Mouse (Mus musculus): Measurements from ENCODE around the gene Rnf149. TPM values are rescaled to one million over a fixed set of nuclear protein-coding genes. Genes with fewer than 3 reads are reported as not detected.
A peak's percentile ranks its signal among the peaks of the same experiment; 100 is the strongest.

Gene Rnf149
- polyA plus RNA-seq, 1 experiment from 2014 or later, result 34.0 TPM

GRCm38 (mm10) chr1:39531036-39531435 lies 46.2 kb downstream of the Rnf149 start:
- 66% methylated on average over 4 of the region's 4 CpGs for WGBS
- Histone ChIP-seq H3K9ac (replicated peaks; ENCODE audit: low read depth, low read length) (no peak overlapping the region), H3K27me3 (ENCODE audit: control insufficient read depth, insufficient read depth, low read length) (no peaks in the 10 kb centered on the region), H3K4me2 (replicated peaks; ENCODE audit: low read depth, low read length) (no peak overlapping the region), H3K27ac (ENCODE audit: low read length) (no peak overlapping the region), H3K4me3 (ENCODE audit: low read depth, low read length) (no peak overlapping the region), H3K4me1 (ENCODE audit: control insufficient read depth, insufficient read depth, low read length) (peaks cover 5% of the 10 kb centered on the region; the same call in 1 of the 2 replicates), H3K36me3 (ENCODE audit: control insufficient read depth, insufficient read depth, low read length) (no peaks in the 10 kb centered on the region), H3K9me3 (ENCODE audit: control insufficient read depth, low read depth, low read length) (no peaks in the 10 kb centered on the region)
- ATAC-seq (ENCODE audit: insufficient number of reproducible peaks, insufficient read depth, low FRiP score, low read depth), result no peak

GRCm38 (mm10) chr1:39530258-39530943 lies 46.8 kb downstream of the Rnf149 start:
- peaks cover 5% of the 10 kb centered on the region; the same call in 1 of the 2 replicates for H3K4me1 ChIP-seq (ENCODE audit: control insufficient read depth, insufficient read depth, low read length)
- no peaks in the 10 kb centered on the region for H3K27me3 ChIP-seq (ENCODE audit: control insufficient read depth, insufficient read depth, low read length)
- H3K4me2 ChIP-seq (replicated peaks; ENCODE audit: low read depth, low read length), result no peak overlapping the region
- no peaks in the 10 kb centered on the region for H3K36me3 ChIP-seq (ENCODE audit: control insufficient read depth, insufficient read depth, low read length)
- no peak for ATAC-seq (ENCODE audit: insufficient number of reproducible peaks, insufficient read depth, low FRiP score, low read depth)
- H3K27ac ChIP-seq (ENCODE audit: low read length), result no peak overlapping the region
- no peak overlapping the region for H3K9ac ChIP-seq (replicated peaks; ENCODE audit: low read depth, low read length)
- H3K9me3 ChIP-seq (ENCODE audit: control insufficient read depth, low read depth, low read length), result no peaks in the 10 kb centered on the region
- H3K4me3 ChIP-seq (ENCODE audit: low read depth, low read length), result no peak overlapping the region
- 36% methylated on average over 13 of the region's 13 CpGs for WGBS

GRCm38 (mm10) chr1:39528319-39528718 lies 48.9 kb downstream of the Rnf149 start:
- no peaks in the 10 kb centered on the region for H3K27me3 ChIP-seq (ENCODE audit: control insufficient read depth, insufficient read depth, low read length)
- H3K4me1 ChIP-seq (ENCODE audit: control insufficient read depth, insufficient read depth, low read length), result no peaks in the 10 kb centered on the region
- no peaks in the 10 kb centered on the region for H3K36me3 ChIP-seq (ENCODE audit: control insufficient read depth, insufficient read depth, low read length)
- WGBS, result 76% methylated on average over 6 of the region's 6 CpGs
- H3K27ac ChIP-seq (ENCODE audit: low read length), result no peak overlapping the region
- no peaks in the 10 kb centered on the region for H3K9me3 ChIP-seq (ENCODE audit: control insufficient read depth, low read depth, low read length)
- no peak overlapping the region for H3K4me3 ChIP-seq (ENCODE audit: low read depth, low read length)
- ATAC-seq (ENCODE audit: insufficient number of reproducible peaks, insufficient read depth, low FRiP score, low read depth), result no peak
- no peak overlapping the region for H3K9ac ChIP-seq (replicated peaks; ENCODE audit: low read depth, low read length)
- H3K4me2 ChIP-seq (replicated peaks; ENCODE audit: low read depth, low read length), result no peak overlapping the region

GRCm38 (mm10) chr1:39527432-39527831 lies 49.8 kb downstream of the Rnf149 start:
- no peak for ATAC-seq (ENCODE audit: insufficient number of reproducible peaks, insufficient read depth, low FRiP score, low read depth)
- Histone ChIP-seq H3K27me3 (ENCODE audit: control insufficient read depth, insufficient read depth, low read length) (no peaks in the 10 kb centered on the region), H3K36me3 (ENCODE audit: control insufficient read depth, insufficient read depth, low read length) (no peaks in the 10 kb centered on the region), H3K27ac (ENCODE audit: low read length) (no peak overlapping the region), H3K4me1 (ENCODE audit: control insufficient read depth, insufficient read depth, low read length) (no peaks in the 10 kb centered on the region), H3K9me3 (ENCODE audit: control insufficient read depth, low read depth, low read length) (no peaks in the 10 kb centered on the region), H3K4me2 (replicated peaks; ENCODE audit: low read depth, low read length) (no peak overlapping the region), H3K9ac (replicated peaks; ENCODE audit: low read depth, low read length) (no peak overlapping the region), H3K4me3 (ENCODE audit: low read depth, low read length) (no peak overlapping the region)
- WGBS, result 14% methylated on average over 7 of the region's 7 CpGs

- WGBS, result 81% methylated on average over 9 of the region's 9 CpGs
- Histone ChIP-seq H3K4me1 (ENCODE audit: control insufficient read depth, insufficient read depth, low read length) (no peaks in the 10 kb centered on the region), H3K36me3 (ENCODE audit: control insufficient read depth, insufficient read depth, low read length) (no peaks in the 10 kb centered on the region), H3K9me3 (ENCODE audit: control insufficient read depth, low read depth, low read length) (no peaks in the 10 kb centered on the region), H3K4me2 (replicated peaks; ENCODE audit: low read depth, low read length) (no peak overlapping the region), H3K4me3 (ENCODE audit: low read depth, low read length) (no peak overlapping the region), H3K27ac (ENCODE audit: low read length) (no peak overlapping the region), H3K27me3 (ENCODE audit: control insufficient read depth, insufficient read depth, low read length) (no peaks in the 10 kb centered on the region), H3K9ac (replicated peaks; ENCODE audit: low read depth, low read length) (no peak overlapping the region)
- no peak for ATAC-seq (ENCODE audit: insufficient number of reproducible peaks, insufficient read depth, low FRiP score, low read depth)
Observed at GRCm38 (mm10) chr1:39526371-39527167, 50.6 kb downstream of the Rnf149 start.

GRCm38 (mm10) chr1:39525763-39526162 lies 51.4 kb downstream of the Rnf149 start:
- H3K36me3 ChIP-seq (ENCODE audit: control insufficient read depth, insufficient read depth, low read length), result no peaks in the 10 kb centered on the region
- no peaks in the 10 kb centered on the region for H3K4me1 ChIP-seq (ENCODE audit: control insufficient read depth, insufficient read depth, low read length)
- H3K4me3 ChIP-seq (ENCODE audit: low read depth, low read length), result no peak overlapping the region
- H3K27ac ChIP-seq (ENCODE audit: low read length), result no peak overlapping the region
- ATAC-seq (ENCODE audit: insufficient number of reproducible peaks, insufficient read depth, low FRiP score, low read depth), result no peak
- H3K9me3 ChIP-seq (ENCODE audit: control insufficient read depth, low read depth, low read length), result no peaks in the 10 kb centered on the region
- WGBS, result 72% methylated on average over 7 of the region's 7 CpGs
- no peak overlapping the region for H3K9ac ChIP-seq (replicated peaks; ENCODE audit: low read depth, low read length)
- H3K27me3 ChIP-seq (ENCODE audit: control insufficient read depth, insufficient read depth, low read length), result no peaks in the 10 kb centered on the region
- H3K4me2 ChIP-seq (replicated peaks; ENCODE audit: low read depth, low read length), result no peak overlapping the region

GRCm38 (mm10) chr1:39522519-39522918 lies 54.7 kb downstream of the Rnf149 start:
- Histone ChIP-seq H3K4me2 (replicated peaks; ENCODE audit: low read depth, low read length) (no peak overlapping the region), H3K4me3 (ENCODE audit: low read depth, low read length) (no peak overlapping the region), H3K9ac (replicated peaks; ENCODE audit: low read depth, low read length) (no peak overlapping the region), H3K36me3 (ENCODE audit: control insufficient read depth, insufficient read depth, low read length) (no peaks in the 10 kb centered on the region), H3K4me1 (ENCODE audit: control insufficient read depth, insufficient read depth, low read length) (no peaks in the 10 kb centered on the region), H3K27ac (ENCODE audit: low read length) (no peak overlapping the region), H3K9me3 (ENCODE audit: control insufficient read depth, low read depth, low read length) (no peaks in the 10 kb centered on the region), H3K27me3 (ENCODE audit: control insufficient read depth, insufficient read depth, low read length) (no peaks in the 10 kb centered on the region)
- 28% methylated on average over 5 of the region's 5 CpGs for WGBS
- peak; percentile 23; the same call in 1 of the 2 replicates for ATAC-seq (ENCODE audit: insufficient number of reproducible peaks, insufficient read depth, low FRiP score, low read depth)

- Histone ChIP-seq H3K4me3 (ENCODE audit: low read depth, low read length) (no peak overlapping the region), H3K4me2 (replicated peaks; ENCODE audit: low read depth, low read length) (no peak overlapping the region), H3K9ac (replicated peaks; ENCODE audit: low read depth, low read length) (no peak overlapping the region), H3K9me3 (ENCODE audit: control insufficient read depth, low read depth, low read length) (no peaks in the 10 kb centered on the region), H3K4me1 (ENCODE audit: control insufficient read depth, insufficient read depth, low read length) (no peaks in the 10 kb centered on the region), H3K36me3 (ENCODE audit: control insufficient read depth, insufficient read depth, low read length) (no peaks in the 10 kb centered on the region), H3K27me3 (ENCODE audit: control insufficient read depth, insufficient read depth, low read length) (no peaks in the 10 kb centered on the region), H3K27ac (ENCODE audit: low read length) (no peak overlapping the region)
- no peak for ATAC-seq (ENCODE audit: insufficient number of reproducible peaks, insufficient read depth, low FRiP score, low read depth)
- WGBS, result 91% methylated on average over 7 of the region's 7 CpGs
Observed at GRCm38 (mm10) chr1:39521326-39521725, 55.9 kb downstream of the Rnf149 start.

Measured in stomach, embryonic 14.5 days (tissue).